Mouse (Mus musculus) frontal cortex, postnatal 10 days (tissue): ENCODE data around the gene Hebp1.

Source experiments
- DNase-seq, 2 experiments: peaks; one replicate each; pipeline ENCODE4 v3.0.0; 2022; ENCODE audit warnings: low spot score in 2 of 2, mixed read lengths in 1 of 2

The Hebp1 gene

GRCm38 (mm10) chr6:135197921-135198532 lies at the start of gene Hebp1, which contains the start of gene Fam234b:
TSS of gene Hebp1 (minus strand) at chr6:135198022.
TSS of gene Fam234b (plus strand) at chr6:135197977.
- peak; percentile 67 to 81 for DNase-seq

- no peak for DNase-seq
These were observed 47.8 kb upstream of the Hebp1 start for GRCm38 (mm10) chr6:135245586-135245985.

- no peak for DNase-seq
These were observed 42.5 kb upstream of the Hebp1 start for GRCm38 (mm10) chr6:135240361-135240760.

- no peak for DNase-seq
These were observed 40.4 kb upstream of the Hebp1 start for GRCm38 (mm10) chr6:135238211-135238610.

- no peak for DNase-seq
These were observed 39.5 kb upstream of the Hebp1 start for GRCm38 (mm10) chr6:135237326-135237725.

GRCm38 (mm10) chr6:135236576-135236975 lies 38.8 kb upstream of the Hebp1 start:
- no peak for DNase-seq

GRCm38 (mm10) chr6:135235742-135236141 lies 37.9 kb upstream of the Hebp1 start:
- DNase-seq, result no peak

GRCm38 (mm10) chr6:135232443-135233182 lies 34.8 kb upstream of the Hebp1 start:
- no peak for DNase-seq

- DNase-seq, result no peak
These were observed 32.8 kb upstream of the Hebp1 start for GRCm38 (mm10) chr6:135230586-135230985.

- DNase-seq, result no peak
These were observed 30.7 kb upstream of the Hebp1 start for GRCm38 (mm10) chr6:135228465-135228941.

- no peak for DNase-seq
These were observed 26.1 kb upstream of the Hebp1 start for GRCm38 (mm10) chr6:135223786-135224416.

- DNase-seq, result no peak
These were observed 22.1 kb upstream of the Hebp1 start for GRCm38 (mm10) chr6:135219916-135220315.

GRCm38 (mm10) chr6:135218330-135218729 lies 20.5 kb upstream of the Hebp1 start:
- DNase-seq, result no peak

- no peak for DNase-seq
These were observed 14.8 kb upstream of the Hebp1 start for GRCm38 (mm10) chr6:135212666-135213065.

GRCm38 (mm10) chr6:135211169-135211568 lies 13.3 kb upstream of the Hebp1 start:
- DNase-seq, result no peak

GRCm38 (mm10) chr6:135206909-135207308 lies 9.1 kb upstream of the Hebp1 start:
- DNase-seq, result no peak

- DNase-seq, result no peak
These were observed 8.0 kb upstream of the Hebp1 start for GRCm38 (mm10) chr6:135205802-135206201.

- DNase-seq, result no peak
These were observed 7.0 kb upstream of the Hebp1 start for GRCm38 (mm10) chr6:135204869-135205268.

- no peak for DNase-seq
These were observed 5.9 kb upstream of the Hebp1 start for GRCm38 (mm10) chr6:135203737-135204136.

- DNase-seq, result no peak
These were observed 4.8 kb upstream of the Hebp1 start for GRCm38 (mm10) chr6:135202668-135203067.

- DNase-seq, result no peak
These were observed 2.5 kb upstream of the Hebp1 start for GRCm38 (mm10) chr6:135200122-135200957.

GRCm38 (mm10) chr6:135198726-135199125 lies 904 bp upstream of the Hebp1 start:
- DNase-seq, result no peak
